Mouse (Mus musculus): ENCODE measurements around the gene Nktr. TPM values are rescaled to one million over a fixed set of nuclear protein-coding genes. Genes with fewer than 3 reads are reported as not detected.

Gene Nktr
- total RNA-seq, 2 experiments from 2014 or later: 67.6 to 73.5 TPM

GRCm38 (mm10) chr9:121708506-121709486, 10.2 kb upstream of the Nktr start:
- no peak for DNase-seq

- DNase-seq: peak; percentile 99
Observed at GRCm38 (mm10) chr9:121709898-121710583, 8.9 kb upstream of the Nktr start, which contains the start of gene Ss18l2. Gene Ss18l2, plus strand, starts transcription at chr9:121710329.

GRCm38 (mm10) chr9:121710584-121710975, 8.4 kb upstream of the Nktr start:
- DNase-seq: no peak

- no peak for DNase-seq
Observed at GRCm38 (mm10) chr9:121717048-121717447, 1.9 kb upstream of the Nktr start.

GRCm38 (mm10) chr9:121718070-121718705, 781 bp upstream of the Nktr start:
- no peak for DNase-seq

- peak; percentile 68 for DNase-seq
Observed at GRCm38 (mm10) chr9:121719347-121720331, 670 bp downstream of the Nktr start.

- no peak for DNase-seq
Observed at GRCm38 (mm10) chr9:121740490-121740889, 21.5 kb downstream of the Nktr start.

GRCm38 (mm10) chr9:121741168-121741567, 22.2 kb downstream of the Nktr start:
- DNase-seq: no peak

GRCm38 (mm10) chr9:121744051-121744450, 25.1 kb downstream of the Nktr start:
- DNase-seq: no peak

- no peak for DNase-seq
Observed at GRCm38 (mm10) chr9:121752774-121753173, 33.8 kb downstream of the Nktr start.

GRCm38 (mm10) chr9:121754624-121755023, 35.7 kb downstream of the Nktr start:
- no peak for DNase-seq

GRCm38 (mm10) chr9:121756785-121757184, 37.8 kb downstream of the Nktr start:
- DNase-seq: no peak

GRCm38 (mm10) chr9:121757432-121757831, 38.5 kb downstream of the Nktr start:
- no peak for DNase-seq

GRCm38 (mm10) chr9:121757835-121758814, 39.2 kb downstream of the Nktr start:
- no peak for DNase-seq

GRCm38 (mm10) chr9:121759091-121760081, 40.4 kb downstream of the Nktr start, which contains the start of gene Zfp651:
Gene Zfp651, plus strand, starts transcription at chr9:121759330.
- DNase-seq: peak; percentile 80

GRCm38 (mm10) chr9:121760271-121761090, 41.5 kb downstream of the Nktr start:
- DNase-seq: peak; percentile 90

- no peak for DNase-seq
Observed at GRCm38 (mm10) chr9:121761091-121761665, 42.2 kb downstream of the Nktr start.

GRCm38 (mm10) chr9:121761787-121762186, 42.8 kb downstream of the Nktr start:
- DNase-seq: peak; percentile 16
